Mouse (Mus musculus) natural killer cell, adult 2 months (primary cell): ENCODE measurements around the gene Tmem184b.
A peak's percentile ranks its signal among the peaks of the same experiment; 100 is the strongest.

Experiments
- DNase-seq, 2 experiments: peaks; one replicate each; pipeline ENCODE4 v3.0.0; 2022; ENCODE audit warnings: low spot score in 2 of 2

Tmem184b gene

DNA sequence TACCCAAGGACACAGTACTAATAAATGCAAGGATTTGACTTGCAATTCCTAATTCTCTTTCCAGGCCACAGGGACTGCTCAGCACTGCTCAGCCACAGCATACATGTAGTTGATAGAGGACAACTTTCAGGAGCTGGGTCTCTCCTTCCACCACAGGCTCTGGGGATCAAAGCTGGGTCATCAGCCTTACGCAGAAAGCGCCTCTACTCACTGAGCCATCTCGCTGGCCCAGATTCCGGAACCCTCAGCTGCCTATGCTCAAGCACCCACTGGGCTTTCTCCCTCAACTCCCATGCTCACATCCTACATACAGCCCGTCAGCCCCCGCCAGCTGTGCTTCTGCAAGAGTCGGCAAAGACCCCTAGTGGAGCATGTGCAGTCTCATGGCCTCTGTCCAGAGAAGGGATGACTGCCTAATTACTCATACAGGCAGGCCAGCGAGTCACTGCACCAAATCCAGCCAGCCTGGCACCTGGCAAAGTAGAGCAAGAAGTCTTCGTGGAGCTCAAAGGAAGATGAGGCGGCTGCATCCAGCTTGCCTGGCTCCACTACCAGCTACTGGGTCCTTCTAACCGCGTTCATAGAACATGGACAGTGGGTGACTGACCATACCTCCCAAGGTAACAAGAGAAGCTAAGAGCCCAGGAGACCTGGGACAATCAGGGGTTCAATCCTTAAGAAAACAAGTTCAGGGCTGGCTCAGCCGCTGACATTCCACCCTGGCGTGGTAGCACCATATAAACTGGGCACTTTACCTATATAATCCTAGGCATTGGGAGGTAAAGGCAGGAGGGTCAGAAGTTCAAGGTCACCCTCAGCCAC, 3.9 kb downstream of the Tmem184b start:
- no peak for DNase-seq

DNA sequence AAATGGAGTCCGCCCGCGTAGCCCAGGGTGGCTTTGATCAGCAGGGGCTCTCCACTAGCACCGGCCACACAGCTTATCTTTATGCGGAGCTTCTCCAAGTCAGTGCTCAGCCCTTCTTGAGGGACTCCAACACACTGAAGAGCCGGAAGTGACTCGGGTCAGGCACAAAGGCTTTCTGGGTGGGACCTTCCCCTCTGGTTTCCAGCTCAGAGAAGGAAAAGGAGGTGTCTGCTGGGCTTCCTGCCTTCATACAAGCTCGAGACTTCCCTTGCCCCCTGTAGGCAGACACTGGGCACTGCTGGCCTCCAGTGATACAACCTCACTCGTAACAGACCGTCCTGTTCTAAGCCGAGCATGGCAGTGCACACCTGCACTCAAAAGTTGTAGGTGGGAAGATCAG, 6.6 kb downstream of the Tmem184b start:
- DNase-seq, result peak in 1 of 2 experiments; percentile 34

DNA sequence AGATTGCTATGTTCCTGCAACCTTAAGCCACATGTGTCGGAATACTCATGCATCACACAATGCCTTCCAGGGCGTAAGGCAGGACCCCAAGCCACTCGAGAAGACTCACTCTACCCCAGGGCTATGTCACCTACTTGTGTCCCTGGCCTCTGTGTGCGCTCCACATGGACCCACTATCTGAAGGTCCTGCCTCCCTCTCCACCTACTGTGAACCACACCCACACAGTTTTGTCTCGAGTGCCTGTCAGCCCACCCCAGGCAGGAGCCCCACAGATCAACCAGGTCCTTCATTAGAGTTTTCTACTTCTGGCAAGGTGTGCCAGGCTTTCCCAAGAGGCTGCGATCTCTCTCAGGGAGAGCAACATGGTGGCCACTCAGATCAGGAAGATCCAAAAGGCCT, 8.1 kb downstream of the Tmem184b start:
- DNase-seq, result no peak

DNA sequence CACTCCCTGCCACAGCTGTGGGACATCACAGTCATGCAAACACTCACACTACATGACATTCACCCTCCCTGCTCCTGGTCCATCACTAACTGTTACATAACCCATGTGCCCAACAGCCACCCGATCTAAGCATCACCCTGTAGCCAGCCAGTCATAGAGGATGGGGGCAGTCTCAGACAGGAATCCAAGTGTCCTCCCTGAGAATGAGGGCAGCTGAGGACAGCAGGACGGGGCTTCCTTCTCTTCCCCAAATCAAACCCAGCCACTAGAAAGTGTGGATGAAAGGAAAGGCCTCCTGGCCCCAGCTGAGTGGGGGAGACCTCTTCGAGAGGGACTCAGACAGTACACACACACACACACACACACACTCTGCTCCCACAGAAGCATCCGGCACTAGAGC, 8.5 kb downstream of the Tmem184b start:
- no peak for DNase-seq

DNA sequence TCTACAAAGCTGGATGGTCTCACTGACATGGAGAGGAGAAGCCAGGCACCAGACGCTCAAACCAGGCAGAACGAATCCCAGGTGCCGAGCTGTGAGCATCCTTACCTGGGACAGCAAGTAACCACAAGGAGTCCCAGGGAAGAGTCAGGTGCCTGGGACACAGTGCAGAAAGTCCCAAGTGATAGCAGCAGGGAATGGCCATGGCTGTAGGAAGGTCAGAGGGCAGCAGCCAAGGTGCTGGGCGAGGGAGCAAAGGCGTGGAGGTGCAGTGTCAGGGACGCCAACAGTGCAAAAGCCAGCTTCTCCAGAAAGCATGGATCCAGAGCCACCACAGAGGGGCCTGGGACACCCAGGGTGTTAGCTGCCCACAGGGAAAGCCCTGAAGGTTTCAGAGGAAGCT, 10.3 kb downstream of the Tmem184b start:
- DNase-seq, result no peak

DNA sequence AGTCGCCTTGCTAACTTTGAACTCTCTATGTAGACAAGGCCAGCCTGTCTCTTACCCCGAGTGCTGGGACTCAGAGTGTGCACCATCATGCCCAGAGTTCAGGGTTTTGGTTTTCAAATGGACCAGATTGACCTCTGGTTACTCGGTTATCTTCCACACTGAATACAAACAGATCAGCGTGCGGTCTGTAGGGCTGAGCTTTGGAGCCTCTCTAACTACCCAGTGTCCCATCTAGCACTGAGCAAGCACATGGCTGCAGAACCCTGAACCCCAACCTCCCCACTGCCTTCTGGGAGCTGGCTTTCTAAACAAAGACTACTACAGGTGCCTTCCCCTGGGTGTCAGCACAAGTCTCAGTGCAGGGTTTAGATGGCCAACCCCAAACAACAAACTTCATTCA, 10.8 kb downstream of the Tmem184b start:
- no peak for DNase-seq

DNA sequence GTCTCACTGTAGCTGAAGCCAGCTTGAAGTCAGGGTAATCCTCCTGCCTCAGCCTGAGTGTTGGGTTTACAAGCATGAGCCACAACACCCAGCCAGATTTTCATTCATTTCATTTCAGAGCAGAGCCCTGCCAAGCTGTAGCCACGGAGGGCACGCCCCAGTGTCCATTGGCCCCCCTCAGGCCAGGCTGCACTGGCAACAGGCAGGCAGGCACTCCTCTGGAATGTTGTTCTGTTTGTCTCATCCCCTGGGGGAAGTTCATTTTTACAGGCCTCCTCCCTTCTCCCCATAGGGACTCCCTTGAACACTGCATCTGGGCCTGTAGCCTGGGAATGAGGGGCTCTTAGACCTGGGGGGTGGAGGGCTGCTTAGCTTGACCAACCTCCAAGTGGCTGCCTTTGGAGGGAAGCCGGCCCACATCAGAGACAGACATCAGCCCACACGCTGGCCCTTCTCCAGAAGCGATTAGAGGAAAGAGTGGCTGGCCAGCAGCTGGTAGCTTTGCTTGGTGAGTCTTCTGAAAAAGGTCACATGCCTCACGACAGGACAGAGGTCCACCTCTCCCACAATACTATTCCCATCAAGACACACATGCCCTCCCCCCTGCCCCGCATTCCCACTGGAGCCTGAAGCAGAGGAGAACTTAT, 11.8 kb downstream of the Tmem184b start:
- DNase-seq, result no peak

DNA sequence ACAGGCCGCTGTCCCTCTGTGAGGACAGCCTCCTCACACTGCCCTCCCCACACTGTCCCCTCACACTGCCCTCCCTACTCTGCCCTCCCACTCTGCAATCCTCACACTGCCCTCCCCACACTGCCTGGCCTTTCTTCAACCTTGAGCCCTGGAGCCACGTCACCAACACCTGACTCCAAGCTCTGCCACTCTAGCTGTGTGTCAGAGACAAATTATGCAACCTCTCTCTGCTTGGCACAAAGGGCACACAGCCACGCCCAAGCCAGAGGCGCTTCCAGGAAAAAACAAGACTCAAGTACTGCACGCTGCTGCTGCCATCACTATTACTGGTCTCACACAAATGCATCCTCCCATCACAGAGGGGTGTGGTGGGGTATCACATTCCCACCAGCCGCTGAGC, 12.9 kb downstream of the Tmem184b start:
- no peak for DNase-seq

DNA sequence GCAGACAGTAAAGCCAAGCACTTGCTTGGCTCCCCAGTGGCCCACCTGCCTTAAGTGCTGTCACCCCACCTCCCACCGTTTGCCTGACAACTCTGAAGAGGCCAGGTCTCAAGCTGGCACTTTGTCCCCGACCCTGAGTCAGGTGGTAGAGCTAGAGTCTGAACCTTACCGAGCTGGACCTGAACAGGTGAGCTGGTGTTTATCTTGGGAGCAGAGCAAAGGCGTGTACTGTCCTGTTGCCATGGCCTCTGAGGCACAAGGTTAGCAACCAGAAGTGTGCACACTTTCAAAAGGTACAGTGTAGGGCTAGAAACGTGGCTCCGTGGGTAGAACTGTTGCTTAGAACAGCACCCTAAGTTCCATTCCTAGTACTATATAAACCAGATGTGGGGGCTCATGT, 15.2 kb downstream of the Tmem184b start:
- no peak for DNase-seq

DNA sequence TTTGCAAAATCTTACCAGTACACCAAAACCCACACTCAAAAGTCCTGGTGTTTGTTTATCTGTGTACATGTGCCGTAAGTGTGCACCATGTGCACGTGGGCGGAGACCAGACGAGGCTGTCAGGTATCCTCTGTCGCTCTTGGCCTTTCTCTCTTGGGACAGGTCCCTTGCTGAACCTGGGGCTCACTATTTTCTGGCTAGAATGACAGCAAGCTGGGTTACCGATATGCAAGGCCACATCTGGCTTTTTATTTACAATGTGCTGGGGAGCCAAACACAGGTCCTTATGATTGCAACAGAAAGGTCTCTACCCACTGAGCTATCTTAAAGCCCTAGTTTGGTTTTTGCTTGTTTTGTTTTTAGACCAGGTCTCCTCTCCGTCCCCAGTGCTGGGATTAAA, 15.8 kb downstream of the Tmem184b start:
- DNase-seq, result no peak

DNA sequence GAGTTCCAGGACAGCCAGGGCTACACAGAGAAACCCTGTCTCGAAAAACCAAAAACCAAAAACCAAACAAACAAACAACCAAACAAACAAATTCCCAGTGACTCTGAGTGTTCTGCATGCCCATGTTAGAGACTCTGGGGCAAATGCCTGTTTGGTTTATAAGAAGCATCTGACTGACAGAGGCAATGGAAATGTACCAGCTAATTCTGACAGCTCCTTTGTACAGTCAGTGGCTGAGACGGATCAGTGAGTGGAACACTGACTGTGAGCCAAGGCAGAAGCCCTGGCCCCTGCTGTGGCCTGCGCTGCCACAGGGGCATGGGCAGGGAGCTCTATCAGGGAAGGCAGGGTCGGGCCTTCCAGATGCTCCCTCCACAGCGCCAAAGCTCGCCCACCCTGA, 16.3 kb downstream of the Tmem184b start:
- no peak for DNase-seq

DNA sequence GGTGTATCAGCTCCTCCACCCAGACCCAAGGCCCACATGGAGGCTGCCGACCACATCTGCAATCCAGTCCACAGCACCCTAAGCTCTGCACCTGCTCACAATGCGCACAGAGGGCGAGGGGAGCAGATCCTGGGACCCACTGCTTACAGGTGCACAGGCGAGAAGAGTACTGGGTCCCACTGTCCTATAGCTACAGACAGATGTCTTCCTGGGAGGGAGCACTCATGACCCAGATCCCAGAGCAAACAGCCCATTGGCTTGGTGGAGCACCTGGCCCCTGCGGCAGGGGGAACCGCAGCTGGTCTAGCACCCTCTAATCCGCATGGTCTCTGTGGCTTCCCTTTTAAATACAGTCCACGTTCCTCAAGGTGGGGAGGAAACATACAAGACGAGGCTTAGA, 21.7 kb downstream of the Tmem184b start:
- DNase-seq, result no peak

DNA sequence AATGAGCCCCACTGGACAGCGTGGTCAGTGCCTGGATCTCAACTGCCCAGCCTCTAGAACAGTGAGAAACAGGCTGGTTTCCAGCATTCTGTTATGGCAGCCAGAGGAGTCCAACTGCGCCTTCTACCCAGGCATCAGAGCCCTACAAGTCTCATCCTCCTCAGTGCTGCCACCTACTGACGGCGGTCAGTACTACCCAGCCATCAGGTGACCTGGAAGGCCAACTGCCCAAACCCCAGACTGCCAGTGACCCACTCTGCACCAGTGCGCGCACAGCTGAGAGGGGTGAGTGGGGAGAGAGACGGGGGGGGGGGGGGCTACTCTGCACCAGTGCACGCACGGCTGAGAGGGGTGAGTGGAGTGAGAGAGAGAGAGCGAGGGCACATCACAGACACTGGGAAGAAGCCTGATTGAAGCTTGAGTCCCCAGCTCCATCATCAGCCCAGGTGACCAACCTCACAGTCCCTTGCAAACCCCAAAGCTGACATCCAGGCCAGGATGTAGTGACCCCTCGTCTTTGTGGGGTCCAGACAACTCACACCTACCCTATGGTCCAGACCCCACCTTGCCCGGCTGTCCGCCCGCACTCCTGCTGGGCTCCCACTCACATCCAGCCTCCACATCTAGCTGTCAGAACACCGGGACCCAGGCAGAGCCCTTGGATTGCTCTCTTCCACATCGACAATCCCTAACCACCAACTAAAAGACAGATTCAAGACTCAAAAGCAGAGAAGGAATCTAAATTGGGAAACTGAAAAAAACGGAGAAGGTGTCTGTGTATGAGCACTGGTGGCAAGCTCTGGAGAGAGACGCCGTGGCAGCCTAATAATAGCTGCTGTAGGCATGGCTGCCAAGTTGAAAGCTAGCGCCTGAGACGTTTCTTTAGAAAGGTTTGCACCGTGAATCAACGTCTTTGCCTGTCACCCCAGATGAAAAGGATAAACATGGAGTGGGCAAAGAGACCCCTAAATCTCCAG, 22.6 kb downstream of the Tmem184b start:
- DNase-seq, result peak; percentile 66 to 71

DNA sequence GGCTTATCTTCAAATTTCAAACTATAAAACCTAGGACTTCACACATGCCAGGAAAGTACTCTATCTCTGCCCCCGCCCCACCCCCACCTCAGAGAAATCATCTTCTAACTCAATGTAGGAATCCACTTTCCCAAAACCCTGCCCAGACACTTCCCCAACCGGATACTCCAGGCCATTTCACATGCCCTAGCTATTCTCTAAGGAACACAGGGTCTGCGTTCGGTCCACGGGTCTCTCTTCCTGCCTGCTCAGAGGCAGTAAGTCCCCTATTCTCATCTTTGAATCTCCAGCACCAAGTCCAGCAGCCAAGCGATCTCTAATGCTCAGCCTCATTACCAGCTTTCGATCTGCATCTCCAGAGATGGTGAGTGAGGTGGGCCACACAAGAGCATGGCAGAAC, 23.7 kb downstream of the Tmem184b start:
- no peak for DNase-seq

DNA sequence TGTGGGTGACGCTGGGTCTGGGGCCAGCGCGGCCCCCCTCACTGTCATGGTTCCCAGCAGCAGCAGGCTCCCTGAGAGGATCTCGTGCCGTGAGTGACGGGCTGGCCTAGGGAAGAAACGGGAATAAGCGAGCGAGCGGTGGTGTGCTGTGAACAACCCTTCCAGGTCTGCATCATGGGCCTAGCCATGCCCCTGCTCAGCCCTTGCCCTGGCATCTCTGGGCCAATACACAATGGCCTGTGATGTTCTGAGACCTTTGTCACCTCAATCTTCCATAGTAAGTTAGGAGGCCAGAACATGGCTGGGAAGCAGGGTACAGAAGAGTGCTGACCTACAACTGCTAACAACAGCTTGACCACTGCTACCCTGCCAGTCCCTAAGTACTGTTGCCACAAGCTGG, 24.8 kb downstream of the Tmem184b start:
- no peak for DNase-seq

DNA sequence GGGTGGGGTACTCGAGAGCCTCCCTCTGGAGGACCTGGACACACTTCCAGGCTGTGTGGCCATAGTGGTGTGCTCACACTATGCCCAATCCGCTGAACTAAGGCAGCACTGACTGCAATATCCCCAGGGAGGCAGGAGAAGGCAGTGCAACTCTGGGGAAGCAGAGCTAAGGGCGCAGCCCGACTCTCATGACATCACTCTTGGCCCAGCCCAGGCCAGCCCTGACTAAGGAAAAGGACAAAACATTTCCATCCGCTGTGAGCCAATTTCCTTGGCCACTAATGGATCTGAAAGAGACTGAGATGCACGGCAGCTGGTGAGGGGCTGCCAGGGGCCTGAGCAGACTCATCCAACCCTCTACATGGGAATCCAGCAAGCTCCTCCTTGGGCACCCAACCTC, 25.7 kb downstream of the Tmem184b start:
- DNase-seq, result no peak

DNA sequence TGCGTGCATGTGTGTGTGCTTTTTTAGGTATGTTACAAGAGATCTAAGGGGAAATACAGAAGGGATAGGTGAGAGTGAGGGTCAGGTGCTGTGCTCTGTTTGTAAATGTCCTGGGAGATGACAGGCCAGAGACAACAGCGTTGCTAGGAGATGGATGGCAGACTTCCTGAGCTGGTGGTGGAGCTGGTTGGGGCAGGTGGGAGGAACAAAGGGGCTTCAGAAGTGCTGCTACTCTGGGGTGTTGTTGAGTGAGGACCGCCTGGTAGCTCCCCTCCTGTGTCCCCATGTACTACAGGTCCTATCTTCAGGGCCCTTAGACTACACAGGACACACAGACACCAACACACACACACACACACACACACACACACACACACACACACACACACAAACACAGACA, 28.6 kb downstream of the Tmem184b start:
- DNase-seq, result no peak

DNA sequence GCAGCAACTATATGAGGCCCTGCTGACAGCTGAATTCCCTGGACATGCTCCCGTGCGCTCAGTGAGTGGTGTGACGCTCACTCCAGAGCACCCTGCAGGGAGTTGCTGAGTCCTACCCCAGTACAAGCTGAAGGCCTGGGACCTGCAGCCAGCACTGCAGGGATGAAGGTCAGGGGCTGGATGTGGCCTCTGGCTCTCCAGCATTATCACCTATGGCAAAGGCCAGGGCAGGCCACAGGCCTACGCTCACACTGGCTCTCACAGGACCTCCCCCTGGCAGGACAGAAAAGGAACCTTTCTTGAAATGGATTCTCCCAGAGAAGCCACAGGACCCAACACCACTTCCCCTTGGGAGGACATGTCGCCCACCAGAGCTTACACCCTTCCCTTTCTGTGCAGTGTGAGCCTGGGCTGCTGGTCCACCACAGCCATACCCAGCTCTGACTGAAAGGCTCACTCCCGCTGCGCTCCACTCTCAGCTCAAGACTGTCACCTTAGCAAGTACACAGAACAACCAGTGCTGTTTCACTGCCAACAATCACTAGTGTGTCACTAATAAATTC, 33.0 kb downstream of the Tmem184b start:
- DNase-seq, result no peak

DNA sequence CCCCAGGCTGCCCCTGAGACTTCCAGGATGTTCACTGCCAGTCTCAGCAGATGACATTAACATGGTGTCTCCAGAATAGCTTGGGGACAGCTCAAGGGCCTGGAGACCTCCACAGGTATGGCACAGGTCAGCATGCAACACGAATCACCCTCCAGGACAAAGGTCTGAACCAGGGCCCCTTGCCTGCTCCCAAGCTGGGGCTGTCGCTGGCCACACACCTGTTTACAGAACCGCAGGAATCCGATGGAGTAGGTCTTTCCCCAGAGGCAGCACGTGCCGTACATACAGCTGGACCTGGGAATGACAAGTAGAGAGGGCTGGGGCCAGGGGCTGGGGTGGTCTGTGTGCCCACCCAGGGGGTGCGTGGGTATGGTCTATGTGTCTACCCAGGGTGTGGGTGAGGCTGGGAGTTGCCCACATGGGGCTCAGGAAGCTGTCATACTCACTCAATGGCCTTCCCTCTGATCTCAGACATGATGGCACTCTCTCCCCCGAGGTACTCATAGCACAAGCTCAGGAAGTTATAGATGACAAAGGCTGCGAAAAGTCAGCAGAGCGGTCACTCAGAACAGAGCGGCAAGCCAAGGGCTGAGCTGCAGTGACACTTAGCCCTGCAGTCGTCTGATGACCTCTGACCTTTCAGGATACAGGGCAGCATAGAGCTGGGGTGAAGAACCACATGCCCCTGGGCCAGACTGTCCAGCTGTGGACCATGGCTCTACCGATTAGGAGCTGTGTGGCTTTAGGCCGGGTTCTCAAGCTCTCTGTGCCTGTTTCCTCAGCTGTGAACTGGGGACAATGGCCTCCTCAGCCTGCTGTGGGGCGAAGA, 33.7 kb downstream of the Tmem184b start:
- DNase-seq, result no peak

DNA sequence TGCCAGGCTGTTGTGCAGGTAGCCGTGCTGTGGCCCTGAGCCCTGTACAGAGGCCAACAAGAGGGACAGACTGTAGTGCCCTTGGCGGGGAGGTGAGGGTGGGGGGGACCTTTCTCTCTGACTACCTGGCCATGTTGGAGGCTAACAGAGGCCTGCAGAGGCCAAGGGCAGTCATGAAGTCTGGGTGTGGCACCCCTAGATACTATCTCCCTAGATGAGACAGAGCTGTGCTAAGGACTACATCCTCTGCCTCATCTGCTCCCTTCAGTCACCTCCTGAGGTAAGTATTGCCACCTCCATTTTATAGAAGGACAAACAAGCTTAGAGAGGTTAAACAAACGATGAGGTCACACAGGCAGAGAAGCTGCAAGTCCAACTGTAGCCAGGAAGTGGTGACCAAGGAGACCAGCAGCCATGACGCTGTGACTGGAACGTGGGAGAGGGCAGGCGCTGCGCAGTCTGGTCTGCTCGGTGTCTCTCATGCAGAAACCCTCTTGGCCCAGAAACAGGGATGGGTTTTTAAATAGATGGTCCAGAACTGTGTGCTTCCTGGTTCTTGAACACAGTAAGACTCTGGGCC, 34.4 kb downstream of the Tmem184b start:
- DNase-seq, result no peak

DNA sequence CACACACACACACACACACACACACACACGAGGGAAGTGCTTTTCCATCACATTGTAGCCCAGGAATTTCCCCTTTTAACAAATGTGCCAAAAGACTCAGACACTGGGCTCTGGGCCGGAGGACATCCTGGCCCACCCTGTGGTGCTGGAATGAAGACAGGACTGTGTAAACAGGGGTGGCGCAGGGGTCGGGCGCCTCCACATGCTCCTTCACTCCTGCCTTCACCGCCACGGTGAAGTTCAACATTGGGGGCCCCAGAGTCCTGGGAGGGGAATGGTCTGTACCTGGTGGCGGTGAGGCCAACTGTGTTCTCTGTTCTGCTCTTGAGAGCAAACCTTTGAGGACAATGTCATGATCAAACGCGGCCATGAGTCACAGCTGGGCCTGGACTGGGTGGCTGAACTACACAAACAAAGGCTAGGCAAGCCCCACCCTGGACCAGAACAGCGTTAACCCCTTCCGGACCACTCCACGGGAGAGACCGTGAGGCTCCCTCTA, 35.0 kb downstream of the Tmem184b start:
- DNase-seq, result no peak
